Mouse (Mus musculus): ENCODE results near the gene Tnpo1.

Tnpo1 gene

DNA sequence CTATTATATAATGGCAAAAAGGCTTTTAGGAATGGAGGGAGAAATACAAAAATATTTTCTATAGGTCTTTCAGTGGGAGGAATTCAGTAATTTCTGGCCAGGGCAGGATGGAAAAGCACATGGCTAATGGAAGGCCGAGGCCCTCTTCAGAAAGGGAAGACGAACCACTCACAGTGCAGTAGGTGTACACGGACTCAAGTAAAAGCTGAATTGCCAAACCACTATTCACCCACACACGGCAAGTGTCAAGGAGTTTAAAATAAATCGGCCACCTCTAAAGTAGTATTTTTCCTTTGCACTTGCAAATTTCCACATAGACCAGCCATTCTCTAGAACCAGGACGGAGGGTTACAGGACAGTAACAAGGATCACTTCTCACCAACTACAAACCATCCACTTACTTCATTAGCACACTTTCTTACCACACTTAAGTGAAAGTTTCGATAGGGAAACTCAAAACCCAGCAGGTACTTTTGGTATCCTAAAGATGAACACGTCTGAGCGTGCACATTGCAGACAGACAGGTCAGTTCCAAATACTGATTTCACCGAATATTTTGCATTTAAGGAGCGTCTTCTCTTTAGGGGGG lies 1.2 kb downstream of the Tnpo1 start:
- DNase-seq = no peak

GRCm38 (mm10) chr13:98922806-98923205 lies 3.4 kb downstream of the Tnpo1 start:
- no peak for DNase-seq

GRCm38 (mm10) chr13:98921276-98921675 lies 4.9 kb downstream of the Tnpo1 start:
- no peak for DNase-seq

GRCm38 (mm10) chr13:98920300-98920699 lies 5.9 kb downstream of the Tnpo1 start:
- DNase-seq = no peak

GRCm38 (mm10) chr13:98919695-98920094 lies 6.5 kb downstream of the Tnpo1 start:
- DNase-seq = no peak

DNA sequence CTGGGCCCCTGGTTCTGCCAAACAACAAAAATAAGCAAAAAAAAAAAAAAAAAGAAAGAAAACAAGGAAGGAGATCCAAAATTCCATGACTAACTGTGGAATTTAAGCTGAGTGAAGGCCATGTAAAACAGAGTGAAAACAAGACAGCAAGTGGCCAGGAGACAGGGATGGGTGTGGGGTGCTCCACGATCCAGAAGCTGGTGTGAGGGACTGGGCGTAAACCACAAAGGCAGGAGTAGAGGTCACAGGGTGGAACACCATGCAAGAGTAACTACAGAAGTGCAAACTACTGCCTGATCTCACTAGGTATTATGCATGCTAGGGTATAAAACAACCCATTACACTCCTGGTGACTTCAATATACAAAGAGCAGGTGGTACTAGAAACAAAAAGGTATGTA lies 8.3 kb downstream of the Tnpo1 start:
- no peak for DNase-seq

GRCm38 (mm10) chr13:98915591-98915990 lies 10.6 kb downstream of the Tnpo1 start:
- no peak for DNase-seq

- DNase-seq = no peak
Observed at GRCm38 (mm10) chr13:98914844-98915212, 11.4 kb downstream of the Tnpo1 start.

- no peak for DNase-seq
Observed at GRCm38 (mm10) chr13:98914010-98914843, 12.0 kb downstream of the Tnpo1 start.

DNA sequence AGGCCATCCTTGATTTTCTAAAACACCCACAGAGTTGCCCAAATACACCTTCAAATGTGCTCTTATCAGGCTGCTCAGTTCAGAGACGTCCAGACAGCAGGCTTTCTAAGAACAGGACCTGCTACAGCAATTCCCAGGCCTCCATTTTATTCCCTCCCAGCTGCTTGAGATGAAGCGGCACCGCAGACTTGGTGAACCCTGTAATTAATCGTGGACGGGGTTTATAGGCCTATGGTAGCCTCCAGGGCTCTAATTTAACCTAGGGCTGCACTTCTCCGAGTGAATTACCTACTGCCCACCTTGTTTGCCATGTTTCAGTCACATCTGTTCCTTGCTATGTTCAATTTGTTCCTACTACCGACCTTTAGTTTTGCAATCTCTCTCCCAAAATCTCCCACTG lies 13.0 kb downstream of the Tnpo1 start:
- DNase-seq = no peak

DNA sequence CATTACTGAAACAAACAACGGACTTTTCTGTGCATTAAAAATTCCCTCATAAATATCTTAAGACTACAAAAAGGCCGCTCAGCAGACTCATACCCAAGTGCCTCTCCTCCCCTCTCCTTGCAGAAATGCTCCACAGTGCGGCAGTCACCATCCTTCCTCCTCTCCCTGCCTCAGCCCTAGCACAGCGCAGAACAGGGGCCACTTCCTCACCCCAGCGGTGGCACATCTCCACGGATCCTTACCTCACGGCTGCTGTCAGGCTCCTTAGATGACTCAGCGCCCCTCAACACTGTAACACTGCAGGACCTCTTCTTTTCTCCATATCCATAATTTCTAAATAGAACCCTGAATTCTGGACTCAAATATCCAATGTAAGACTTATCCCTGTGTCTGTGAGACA lies 13.6 kb downstream of the Tnpo1 start:
- peak; percentile 42 for DNase-seq

DNA sequence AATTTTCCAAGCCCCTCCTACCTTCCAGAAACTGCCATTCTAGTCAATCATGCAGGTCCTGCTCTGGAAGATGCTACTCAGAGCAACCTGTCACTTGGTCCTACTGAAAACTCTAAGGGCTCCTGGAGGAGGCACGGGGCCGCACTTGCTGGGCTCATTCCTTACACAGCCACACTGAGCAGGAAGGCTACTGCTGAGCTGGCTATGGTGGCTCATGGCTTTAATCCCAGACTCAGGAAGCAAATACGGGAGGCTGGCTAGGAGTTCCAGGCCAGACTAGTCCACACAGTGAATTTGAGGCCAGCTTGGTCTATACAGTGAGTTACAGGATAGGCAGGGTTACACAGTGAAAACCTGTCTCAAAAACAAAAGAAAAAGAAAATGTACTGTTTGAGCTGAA lies 15.4 kb downstream of the Tnpo1 start:
- DNase-seq = no peak

GRCm38 (mm10) chr13:98904608-98905007 lies 21.6 kb downstream of the Tnpo1 start:
- DNase-seq = no peak

- DNase-seq = peak; percentile 49
Observed at GRCm38 (mm10) chr13:98902366-98903025, 23.7 kb downstream of the Tnpo1 start.

DNA sequence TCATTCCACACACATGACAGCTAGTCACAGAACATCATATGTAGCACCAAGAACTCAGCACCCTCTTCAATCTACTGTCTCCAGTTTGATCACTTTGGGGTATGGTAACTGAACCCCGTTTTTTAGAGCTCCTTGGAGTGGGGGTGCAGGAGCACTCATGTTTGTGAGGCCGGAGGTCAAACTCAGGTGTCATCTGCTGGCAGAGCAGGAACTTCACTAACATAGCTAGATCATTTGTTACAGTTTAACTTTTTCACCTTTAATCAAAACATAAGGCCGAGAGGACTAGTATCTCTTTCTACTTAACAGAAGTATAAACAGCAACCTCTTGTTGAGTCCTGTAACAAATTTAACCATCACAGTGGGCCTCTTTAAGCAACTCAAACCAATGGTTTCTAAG lies 26.6 kb downstream of the Tnpo1 start:
- no peak for DNase-seq

GRCm38 (mm10) chr13:98897577-98897976 lies 28.6 kb downstream of the Tnpo1 start:
- DNase-seq = no peak

DNA sequence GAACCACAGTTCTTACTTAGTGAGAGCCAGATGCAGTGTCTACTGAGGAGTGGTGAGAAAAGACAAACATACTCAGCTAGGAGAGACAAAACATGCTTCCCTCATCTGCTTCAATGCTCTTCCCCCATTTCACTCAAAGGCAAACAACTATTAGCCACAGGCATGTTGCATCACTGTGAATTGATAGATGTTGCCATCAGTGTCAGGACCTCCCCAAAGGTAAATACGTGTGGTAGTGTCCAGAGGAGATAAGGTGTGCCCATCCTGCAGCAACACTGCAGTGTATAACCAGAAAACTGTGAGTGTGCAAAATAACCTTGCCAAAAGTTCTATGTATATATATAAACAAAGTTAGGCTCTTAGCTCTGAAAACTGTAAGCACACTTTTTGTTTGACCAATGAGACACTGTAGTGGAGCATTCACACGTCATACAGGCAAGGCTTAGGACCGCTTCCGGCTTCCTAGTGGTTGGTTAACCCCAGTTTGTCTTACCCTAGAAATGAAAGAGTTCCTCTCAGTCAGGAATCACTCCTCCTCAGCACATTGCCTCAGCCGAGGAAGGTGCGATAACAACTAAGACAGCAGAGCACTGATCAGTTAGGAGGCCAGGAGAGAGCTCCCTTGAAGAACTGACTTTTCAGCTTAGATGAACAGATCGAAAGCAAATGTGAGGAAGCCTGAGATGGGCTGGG lies 29.6 kb downstream of the Tnpo1 start:
- peak; percentile 37 for DNase-seq

DNA sequence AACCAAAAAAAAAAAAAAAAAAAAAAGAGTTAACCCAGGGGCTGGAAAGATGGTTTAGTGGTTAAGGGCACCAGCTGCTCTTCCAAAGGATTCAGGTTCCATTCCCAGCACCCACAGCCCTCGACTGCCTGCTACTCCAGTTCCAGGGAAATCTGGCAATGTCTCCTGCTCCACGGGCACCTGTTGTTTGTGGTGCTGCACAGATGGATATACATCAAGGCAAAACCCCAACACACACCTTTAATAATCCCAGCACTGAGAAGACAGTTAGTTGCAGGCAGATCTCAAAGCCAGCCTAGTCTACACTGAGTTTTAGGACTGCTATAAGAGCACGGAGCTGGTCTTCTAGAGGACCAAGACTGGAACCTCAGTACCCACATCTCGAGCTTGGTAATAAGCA lies 30.2 kb downstream of the Tnpo1 start:
- DNase-seq = no peak

DNA sequence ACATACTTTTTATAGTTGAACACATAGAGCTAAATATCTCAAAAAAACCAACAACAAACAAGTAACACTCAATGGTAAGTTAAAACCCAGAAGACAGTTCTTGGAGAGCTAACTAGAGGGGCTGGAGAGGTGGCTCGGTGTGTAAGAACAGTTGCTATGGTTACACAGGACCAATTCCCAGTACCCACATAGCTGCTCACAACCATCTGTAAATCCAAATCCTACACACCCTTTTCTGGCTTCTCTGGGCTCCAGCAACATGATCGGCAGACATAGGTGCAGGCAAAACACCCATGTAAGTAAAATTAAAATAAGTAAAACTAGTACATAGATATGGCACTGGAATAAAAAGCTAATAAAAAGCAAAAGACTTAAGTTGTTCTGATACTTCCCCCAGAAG lies 31.3 kb downstream of the Tnpo1 start:
- no peak for DNase-seq

- no peak for DNase-seq
Observed at GRCm38 (mm10) chr13:98891443-98891842, 34.7 kb downstream of the Tnpo1 start.

DNA sequence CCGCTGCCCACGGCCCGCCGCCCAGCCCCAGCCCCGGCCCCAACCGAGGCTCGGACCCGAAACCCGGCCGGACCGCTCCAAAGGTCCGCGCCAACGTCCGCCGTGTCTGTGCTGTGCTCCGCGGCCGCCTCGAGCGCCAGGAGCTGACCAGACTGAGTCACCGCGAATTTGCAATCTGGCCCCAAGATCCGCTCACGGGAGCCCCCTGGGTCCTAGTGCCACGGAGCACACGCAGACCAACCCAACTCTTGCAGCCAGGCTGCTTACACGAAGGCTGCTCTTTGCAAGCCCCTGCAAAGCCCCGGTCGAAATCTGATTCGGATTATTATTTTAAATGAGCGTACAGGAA lies 35.3 kb downstream of the Tnpo1 start:
- DNase-seq = peak; percentile 82

DNA sequence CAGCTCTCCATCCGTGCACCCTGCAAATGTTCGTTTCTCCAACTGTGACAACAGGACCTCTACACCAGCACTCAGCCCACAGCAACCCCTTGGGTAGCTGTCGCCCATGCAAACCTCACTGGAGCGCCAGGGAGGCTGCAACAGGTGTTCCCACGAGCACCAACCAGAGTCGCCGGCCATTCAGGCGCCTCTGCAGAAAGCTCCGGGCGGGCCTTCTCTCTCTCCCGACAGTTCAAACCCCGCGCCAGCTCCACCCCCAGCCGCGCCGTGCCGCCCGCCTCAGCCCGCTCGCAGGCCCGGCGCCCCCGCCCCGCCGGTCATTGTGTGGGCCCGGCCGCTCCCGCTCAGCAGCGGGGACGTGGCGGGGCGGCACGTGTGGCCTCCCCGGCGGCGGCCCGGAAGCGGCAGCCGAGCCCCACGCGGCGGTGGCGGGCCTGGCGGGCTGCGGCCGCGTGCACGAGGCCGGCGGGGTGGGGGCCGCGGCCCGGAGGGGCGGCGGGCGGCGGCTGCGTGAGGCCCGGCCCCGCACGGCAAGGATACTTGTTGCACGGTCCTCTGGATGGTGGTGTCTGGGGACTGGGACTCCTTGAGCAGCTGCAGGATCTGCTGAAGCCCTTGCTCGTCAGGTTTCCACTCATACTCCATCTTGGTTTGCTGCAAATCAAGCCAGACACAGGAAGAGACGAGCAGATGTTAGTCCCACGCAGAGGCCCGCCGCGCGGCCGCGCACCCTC lies 35.9 kb downstream of the Tnpo1 start:
- DNase-seq = peak; percentile 79

DNA sequence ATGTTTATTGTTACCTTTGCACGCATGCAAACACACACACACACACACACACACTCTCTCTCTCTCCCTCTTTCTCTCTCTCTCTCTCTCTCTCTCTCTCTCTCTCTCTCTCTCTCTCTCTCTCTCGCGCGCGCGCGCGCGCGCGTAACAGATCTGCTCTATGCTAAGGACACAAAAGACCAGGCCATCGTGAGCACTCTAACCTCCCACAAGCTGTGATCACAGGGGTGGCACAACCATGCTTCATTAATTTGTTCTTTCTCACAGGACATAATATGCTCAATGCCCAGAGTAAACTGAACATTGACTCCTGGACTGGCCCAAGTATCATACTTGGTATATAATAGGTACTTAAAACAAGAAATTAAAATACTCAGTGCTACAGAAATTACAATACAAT lies 37.0 kb downstream of the Tnpo1 start:
- DNase-seq = no peak
